Mouse (Mus musculus) adrenal gland (tissue): ENCODE measurements at regions not wholly inside any gene's neighbourhood (a gene's known extent, or its start where the extent isn't known, plus 50 kb on each side); places are given as distances from the start of the nearest gene placed in this dataset.

ENCODE experiments used
- intact Hi-C: fragments of 180-260 bp; cut with DNase I; formaldehyde crosslinking; loops from one replicate; pipeline ENCODE4 v1.15.1; 2025

GRCm38 (mm10) chr7:133469952-133470619 is 131.9 kb downstream of the Tex36 start:
- intact Hi-C loops: no loop called here

- intact Hi-C loops: no loop called here
Measured at GRCm38 (mm10) chr7:133469106-133469505, 132.9 kb downstream of the Tex36 start.

- intact Hi-C loops: no loop called here
Measured at GRCm38 (mm10) chr7:133468346-133468745, 133.6 kb downstream of the Tex36 start.

DNA sequence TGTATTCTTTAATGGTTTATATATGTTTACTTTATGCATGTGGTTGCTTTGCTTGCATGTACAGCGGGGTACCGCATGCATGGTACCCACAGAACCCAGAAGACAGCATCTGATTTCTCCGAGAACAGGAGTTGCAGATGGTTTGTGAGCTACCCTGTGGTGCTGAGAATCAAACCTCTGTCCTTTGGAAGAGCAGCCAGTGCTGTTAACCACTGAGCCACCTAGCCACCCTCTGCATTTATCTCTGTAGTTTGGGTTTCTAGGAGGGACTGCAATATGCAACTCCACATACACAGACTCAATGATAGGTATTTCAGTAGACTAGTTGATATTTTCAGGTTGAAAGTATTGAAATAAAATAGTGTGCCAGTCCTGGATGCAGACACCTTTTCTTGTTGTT is 134.4 kb downstream of the Tex36 start:
- intact Hi-C loops: no loop called here

- intact Hi-C loops: no loop called here
Measured at GRCm38 (mm10) chr7:133459306-133459705, 142.7 kb downstream of the Tex36 start.

DNA sequence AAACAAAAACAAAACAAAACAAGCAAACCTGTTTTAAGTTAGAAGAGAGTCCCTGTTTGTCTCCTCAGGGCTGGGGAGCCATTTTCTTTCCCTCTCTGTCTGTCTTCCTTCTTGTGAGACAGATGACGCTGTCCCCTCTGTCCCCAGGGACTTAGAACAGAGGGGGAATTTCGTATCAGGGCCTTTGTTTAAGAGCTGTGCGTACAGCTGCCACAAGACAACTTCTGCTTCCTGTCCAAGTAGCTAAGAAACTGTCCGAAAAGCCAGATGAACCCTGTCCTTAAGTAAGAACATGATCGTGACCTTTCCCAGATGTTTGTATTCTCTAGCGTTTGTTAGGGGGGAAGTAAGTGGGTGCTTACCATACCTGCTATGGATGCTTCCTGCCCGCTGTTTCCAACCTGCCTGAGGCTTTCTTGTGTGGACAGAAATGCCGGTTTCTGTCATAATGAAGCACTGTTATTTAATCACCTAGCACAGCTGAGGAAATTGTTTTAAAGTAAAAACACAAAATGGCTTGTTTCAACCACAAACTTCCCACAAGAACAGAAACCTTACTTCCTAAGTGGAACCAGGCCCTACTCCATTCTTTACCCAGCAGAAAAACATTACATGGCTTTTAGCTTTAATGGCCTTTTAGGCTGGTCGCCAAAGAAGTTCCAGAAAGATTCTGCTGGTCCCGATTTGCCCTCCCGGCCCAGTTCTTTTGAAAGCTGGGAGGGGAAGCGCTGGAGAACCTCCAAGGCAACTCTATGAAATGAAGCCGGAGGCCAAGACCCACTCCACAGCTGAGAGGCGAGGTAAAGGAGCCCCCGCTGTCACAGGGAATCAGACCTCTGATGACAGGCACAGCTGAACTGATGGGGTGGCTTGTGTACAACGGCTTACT is 144.3 kb downstream of the Tex36 start:
- intact Hi-C loops: no loop called here

DNA sequence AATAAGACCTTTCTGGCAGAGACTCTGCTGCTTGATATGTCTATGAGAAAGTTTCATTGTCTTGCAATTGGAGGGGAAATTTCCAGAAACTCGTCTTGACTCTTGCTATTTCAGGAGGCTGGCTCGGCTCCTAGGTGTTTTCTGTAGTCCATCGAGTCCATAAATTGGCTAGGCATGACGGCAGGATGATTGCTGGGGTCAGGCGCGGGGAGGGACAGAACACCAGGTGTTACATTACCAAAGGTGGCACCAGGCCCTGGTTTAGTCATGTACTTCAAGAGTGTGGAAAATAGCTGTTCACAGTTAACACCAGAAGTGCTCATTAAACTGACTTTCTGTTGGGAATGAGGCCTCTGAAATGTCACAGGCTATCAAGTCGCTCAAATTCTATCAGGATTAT is 151.7 kb downstream of the Tex36 start:
- intact Hi-C loops: no loop called here

DNA sequence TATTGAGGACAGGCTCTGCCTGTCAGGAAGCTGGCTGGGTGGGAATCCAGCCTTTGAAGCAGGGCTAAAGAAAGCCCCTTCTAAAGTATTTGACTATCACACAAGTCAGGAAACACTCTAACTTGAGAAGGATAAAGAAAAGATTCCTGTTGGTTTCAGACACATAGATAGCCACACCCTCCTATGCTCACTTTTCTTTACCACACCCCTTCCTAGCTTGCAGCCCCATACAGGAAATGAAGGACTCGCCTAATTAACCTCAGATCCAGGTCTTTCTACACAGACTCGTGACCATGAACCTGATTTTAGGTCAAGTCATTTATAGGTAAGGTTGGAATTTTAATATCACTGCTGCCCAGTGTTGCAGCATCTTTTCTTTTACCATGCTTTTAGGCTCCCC is 154.9 kb downstream of the Tex36 start:
- intact Hi-C loops: no loop called here

- intact Hi-C loops: no loop called here
Measured at GRCm38 (mm10) chr7:133441661-133442060, 160.3 kb downstream of the Tex36 start.

DNA sequence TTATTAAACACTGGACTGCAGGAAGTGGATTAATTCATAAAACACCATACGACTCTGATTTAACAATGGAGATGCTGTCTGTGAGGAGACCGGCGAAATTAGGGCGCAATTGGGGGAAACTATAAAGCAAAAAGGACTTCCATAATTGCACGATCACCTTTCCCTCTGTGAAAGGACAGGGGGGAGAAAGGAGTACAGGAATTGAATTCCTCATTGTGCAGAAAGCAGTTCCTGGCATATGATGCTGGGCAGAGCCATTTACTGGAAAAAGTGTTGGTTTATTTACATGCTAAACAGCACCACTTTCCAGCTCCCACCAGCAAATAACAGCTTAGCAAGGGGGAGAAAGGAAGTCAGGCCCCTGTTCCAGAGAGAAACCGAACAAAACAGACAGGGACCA is 160.8 kb downstream of the Tex36 start:
- intact Hi-C loops: no loop called here

- intact Hi-C loops: no loop called here
Measured at GRCm38 (mm10) chr7:133440711-133441110, 161.2 kb downstream of the Tex36 start.

GRCm38 (mm10) chr7:133440086-133440485 is 161.9 kb downstream of the Tex36 start:
- intact Hi-C loops: no loop called here

DNA sequence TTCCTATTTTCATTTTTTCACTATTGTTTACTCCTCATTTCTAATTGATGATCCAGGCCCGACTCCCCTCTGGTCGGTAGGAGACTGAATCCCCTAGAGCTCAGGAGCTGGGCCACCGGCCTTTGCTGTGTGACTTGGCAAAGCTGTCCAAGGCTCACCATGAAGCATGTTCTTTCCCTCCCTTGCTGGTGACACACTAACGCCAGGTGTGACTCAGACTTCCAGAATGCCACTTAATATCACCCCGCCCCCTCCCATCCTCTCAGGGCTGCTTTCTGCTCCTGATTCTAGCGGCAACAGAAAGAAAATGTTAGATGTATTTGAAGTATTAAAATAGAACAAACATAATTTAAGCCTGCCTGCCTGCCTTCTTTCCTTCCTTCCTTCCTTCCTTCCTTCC is 163.3 kb downstream of the Tex36 start:
- intact Hi-C loops: no loop called here

GRCm38 (mm10) chr7:133437866-133438265 is 164.1 kb downstream of the Tex36 start:
- intact Hi-C loops: no loop called here

- intact Hi-C loops: no loop called here
Measured at GRCm38 (mm10) chr7:133435596-133436357, 166.2 kb downstream of the Tex36 start.

- intact Hi-C loops: no loop called here
Measured at GRCm38 (mm10) chr7:133434027-133434820, 167.7 kb downstream of the Tex36 start.

DNA sequence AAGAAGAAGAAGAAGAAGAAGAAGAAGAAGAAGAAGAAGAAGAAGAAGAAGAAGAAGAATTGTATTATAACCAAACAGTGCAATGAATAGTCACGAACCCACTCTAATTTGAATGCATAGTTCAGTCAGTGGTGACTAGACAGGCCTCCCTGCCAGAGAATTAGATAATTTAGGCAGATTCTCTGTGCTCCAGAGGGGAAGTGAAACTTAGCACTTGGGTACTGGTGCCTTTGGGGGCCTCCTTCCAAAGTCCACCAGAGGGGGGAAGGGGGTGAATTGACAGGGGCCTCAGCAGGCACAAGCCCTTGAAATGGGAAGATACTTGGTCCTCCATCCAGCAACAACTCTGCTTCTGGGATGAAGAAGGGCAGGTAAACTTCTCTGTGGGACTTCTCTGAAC is 169.6 kb downstream of the Tex36 start:
- intact Hi-C loops: no loop called here

DNA sequence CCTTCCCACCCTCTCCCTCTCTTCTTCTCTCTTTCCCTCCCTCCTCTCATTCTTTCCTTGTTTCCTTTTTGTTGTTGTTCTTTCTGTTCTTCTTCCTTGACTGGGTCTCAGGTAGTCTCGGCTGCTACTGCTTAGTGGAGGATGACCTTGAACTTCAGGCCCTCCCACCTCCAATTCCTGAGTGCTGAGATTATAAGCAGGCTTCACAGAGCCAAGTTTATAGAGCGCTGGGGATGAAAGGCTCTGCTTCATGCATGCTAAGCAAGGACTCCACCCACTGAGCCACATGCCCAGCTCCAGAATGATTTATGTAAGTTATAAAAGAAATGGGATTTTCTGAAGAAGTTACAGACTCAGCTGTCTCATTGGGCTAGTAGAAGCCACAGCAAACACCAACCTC is 199.9 kb downstream of the Tex36 start:
- intact Hi-C loops: no loop called here

DNA sequence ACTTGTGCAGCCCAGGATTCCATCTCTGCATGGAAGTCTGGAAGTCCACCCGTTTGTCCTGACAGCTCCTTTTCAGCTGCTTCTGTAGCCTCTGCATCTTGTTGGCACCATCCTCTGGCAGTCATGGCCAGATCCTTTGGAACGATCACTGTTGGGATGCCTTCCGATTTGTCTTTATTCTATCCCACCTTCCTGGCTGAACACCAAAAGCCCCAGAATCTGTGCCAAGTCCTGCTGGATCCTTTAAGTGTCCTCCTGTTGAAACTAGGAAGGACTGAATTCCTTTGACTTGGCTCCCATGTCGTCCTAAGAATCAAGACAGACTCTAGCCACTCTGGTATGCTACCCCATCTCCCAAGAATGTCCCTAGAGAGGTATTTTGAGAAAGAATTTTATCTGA is 201.3 kb downstream of the Tex36 start:
- intact Hi-C loops: no loop called here

DNA sequence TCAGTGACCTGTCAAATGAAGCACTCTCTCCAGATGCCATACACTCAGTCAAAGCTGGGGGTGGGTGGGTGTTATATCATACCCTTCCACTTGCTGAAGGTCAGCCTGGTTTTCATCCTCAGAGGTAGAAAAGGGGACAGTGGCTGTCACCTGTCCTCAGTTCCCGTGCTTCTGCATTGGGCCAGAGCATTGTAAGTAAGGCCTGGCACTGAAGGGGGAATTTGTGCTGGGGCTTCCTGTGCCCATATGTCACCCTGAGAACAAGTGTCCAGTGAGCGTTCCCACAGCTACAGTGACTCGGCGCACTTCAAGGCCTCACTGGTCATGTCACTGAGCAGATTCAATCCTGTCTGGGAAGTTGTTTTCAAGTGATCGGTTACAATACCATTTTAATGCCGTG is 213.2 kb downstream of the Tex36 start:
- intact Hi-C loops: no loop called here

DNA sequence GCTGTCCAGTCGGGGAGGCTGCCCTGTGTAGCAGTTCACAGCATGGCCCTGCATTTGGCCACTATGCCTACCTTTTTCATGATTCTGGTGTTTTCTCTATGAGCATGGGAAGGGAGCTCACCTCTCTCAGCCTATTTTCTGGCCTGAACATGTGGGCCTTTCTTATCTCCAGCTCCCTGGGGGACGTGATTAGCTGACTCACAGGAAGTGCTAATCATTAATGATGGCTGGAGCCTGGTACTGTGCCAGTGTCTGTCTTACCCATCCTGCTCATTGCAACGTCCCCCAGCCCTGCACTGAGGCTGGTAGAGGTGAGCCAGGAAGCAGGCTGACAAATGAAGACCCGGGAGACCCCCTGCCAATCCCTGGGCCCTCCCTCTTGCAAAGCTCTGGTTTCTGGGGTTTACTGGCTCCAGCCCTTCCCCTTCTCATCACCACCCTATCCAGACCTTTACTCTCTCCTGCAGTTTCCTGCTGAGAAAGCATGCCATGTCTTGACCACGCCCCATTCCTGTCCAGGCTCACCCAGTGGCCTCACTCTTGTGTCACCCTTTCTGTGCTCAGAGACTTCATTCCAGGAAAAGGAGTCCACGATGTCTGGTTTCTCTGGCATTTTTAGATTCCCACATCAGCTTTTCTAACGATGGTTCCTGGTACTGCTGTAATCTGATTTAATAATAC is 219.8 kb downstream of the Tex36 start:
- intact Hi-C loops: no loop called here
